Mouse (Mus musculus): ENCODE data around the gene Gli3. TPM values are rescaled to one million over a fixed set of nuclear protein-coding genes. Genes with fewer than 3 reads are reported as not detected.

The Gli3 gene
- total and polyA plus RNA-seq, 3 experiments, result 1.3 to 1.9 (median 1.8) TPM

- H3K9ac ChIP-seq (ENCODE audit: low read depth, low read length), result no peak overlapping the region
- no peak overlapping the region for H3K4me3 ChIP-seq
- H3K4me1 ChIP-seq (ENCODE audit: control insufficient read depth, insufficient read depth, low read length), result no peaks in the 10 kb centered on the region
- TF ChIP-seq EP300 (IDR thresholded peaks at IDR 0.05; ENCODE audit: insufficient read depth, low read depth, low read length) (no peak), CTCF (IDR thresholded peaks at IDR 0.05) (no peak), POLR2A (IDR thresholded peaks at IDR 0.05; ENCODE audit: insufficient read depth, low read depth, low read length) (no peak)
- 70% methylated on average over 5 of the region's 5 CpGs for WGBS
- intact Hi-C loops (cut with DNase I), result no loop called here
- no peak overlapping the region for H3K27ac ChIP-seq
- no peak for DNase-seq
- H3K36me3 ChIP-seq (ENCODE audit: control insufficient read depth, insufficient read depth, low read length), result no peaks in the 10 kb centered on the region
- no peaks in the 10 kb centered on the region for H3K27me3 ChIP-seq (ENCODE audit: control insufficient read depth, insufficient read depth, low read length)
- no peaks in the 10 kb centered on the region for H3K79me2 ChIP-seq (replicated peaks; ENCODE audit: control insufficient read depth, insufficient read depth, low read length)
These were observed 155.1 kb downstream of the Gli3 start for GRCm38 (mm10) chr13:15618051-15618692.

- H3K27ac ChIP-seq, result no peak overlapping the region
- no peaks in the 10 kb centered on the region for H3K79me2 ChIP-seq (replicated peaks; ENCODE audit: control insufficient read depth, insufficient read depth, low read length)
- H3K9ac ChIP-seq (ENCODE audit: low read depth, low read length), result no peak overlapping the region
- no peaks in the 10 kb centered on the region for H3K27me3 ChIP-seq (ENCODE audit: control insufficient read depth, insufficient read depth, low read length)
- TF ChIP-seq EP300 (IDR thresholded peaks at IDR 0.05; ENCODE audit: insufficient read depth, low read depth, low read length), result no peak
- no peak for TF ChIP-seq CTCF (IDR thresholded peaks at IDR 0.05)
- TF ChIP-seq POLR2A (IDR thresholded peaks at IDR 0.05; ENCODE audit: insufficient read depth, low read depth, low read length), result no peak
- H3K4me3 ChIP-seq, result no peak overlapping the region
- no peaks in the 10 kb centered on the region for H3K36me3 ChIP-seq (ENCODE audit: control insufficient read depth, insufficient read depth, low read length)
- intact Hi-C loops (cut with DNase I), result no loop called here
- no peaks in the 10 kb centered on the region for H3K4me1 ChIP-seq (ENCODE audit: control insufficient read depth, insufficient read depth, low read length)
- DNase-seq, result no peak
- 85% methylated on average over 7 of the region's 7 CpGs for WGBS
These were observed 158.0 kb downstream of the Gli3 start for GRCm38 (mm10) chr13:15621009-15621408.

DNA sequence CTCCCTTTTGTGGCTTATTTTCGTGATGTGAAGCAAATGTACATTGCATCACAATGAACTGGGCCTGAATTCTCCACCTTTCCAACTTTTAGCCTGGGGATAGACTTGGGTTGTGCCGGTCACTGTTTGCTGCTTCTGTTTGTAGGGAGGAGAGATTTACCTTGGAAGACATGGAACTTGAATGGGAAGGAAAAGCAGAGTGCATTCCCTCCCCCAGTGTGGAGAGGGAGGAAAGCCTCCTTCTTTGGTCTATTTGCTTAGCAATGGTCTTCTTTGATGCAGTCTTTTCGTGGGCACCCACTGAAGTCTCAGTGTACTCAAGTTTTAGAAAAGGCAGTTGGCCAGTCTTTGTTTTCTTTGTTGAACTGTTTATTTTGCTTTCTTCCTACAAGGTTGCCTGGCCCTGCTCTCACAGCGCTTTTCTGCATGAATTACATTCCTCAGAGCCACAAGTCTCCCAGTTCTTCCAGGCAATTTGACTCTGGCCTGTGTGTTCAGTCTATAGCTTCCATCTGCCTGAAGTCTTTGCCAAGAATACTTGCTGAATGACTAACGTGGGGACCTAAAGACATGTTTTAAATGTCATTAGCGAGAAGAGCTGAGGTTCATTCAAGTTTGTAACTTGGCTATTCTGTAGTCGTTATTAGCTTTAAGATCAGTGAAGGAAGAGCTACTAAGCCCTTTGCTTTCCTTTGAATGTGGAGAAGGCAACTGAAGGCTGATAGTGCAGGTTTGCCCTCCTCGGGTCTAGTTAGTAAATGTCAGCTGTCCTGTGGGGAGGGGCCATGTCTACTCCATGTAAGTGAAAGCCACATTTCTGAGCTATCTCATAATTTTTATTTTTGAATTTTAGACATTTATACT lies 161.7 kb downstream of the Gli3 start:
- Histone ChIP-seq H3K79me2 (replicated peaks; ENCODE audit: control insufficient read depth, insufficient read depth, low read length) (no peaks in the 10 kb centered on the region), H3K4me3 (no peak overlapping the region), H3K27ac (no peak overlapping the region), H3K4me1 (ENCODE audit: control insufficient read depth, insufficient read depth, low read length) (no peaks in the 10 kb centered on the region), H3K27me3 (ENCODE audit: control insufficient read depth, insufficient read depth, low read length) (no peaks in the 10 kb centered on the region), H3K9ac (ENCODE audit: low read depth, low read length) (no peak overlapping the region), H3K36me3 (ENCODE audit: control insufficient read depth, insufficient read depth, low read length) (no peaks in the 10 kb centered on the region)
- no peak for DNase-seq
- TF ChIP-seq CTCF (IDR thresholded peaks at IDR 0.05) (no peak), EP300 (IDR thresholded peaks at IDR 0.05; ENCODE audit: insufficient read depth, low read depth, low read length) (no peak), POLR2A (IDR thresholded peaks at IDR 0.05; ENCODE audit: insufficient read depth, low read depth, low read length) (no peak)
- intact Hi-C loops (cut with DNase I), result no loop called here
- 58% methylated on average over 8 of the region's 8 CpGs for WGBS

DNA sequence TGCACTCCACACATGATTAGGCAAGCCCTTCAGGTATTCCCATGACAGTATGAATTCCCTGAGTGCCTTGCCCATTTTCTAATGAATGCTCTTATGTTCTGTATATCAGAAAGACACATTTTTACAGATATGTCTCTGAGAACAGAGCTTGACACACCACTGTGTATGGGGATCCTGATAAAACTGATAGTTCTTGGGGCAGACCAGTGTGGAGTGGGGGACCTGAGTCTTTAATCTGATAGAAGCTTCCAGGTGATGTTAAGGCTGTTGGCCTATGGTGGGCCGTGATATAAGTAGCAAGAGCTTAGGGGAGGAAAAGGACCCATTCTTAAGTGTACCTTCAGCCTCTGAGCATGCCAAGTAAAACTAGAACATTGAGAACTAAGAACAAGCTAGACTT lies 178.5 kb downstream of the Gli3 start:
- Histone ChIP-seq H3K9ac (ENCODE audit: low read depth, low read length) (no peak overlapping the region), H3K4me3 (no peak overlapping the region), H3K36me3 (ENCODE audit: control insufficient read depth, insufficient read depth, low read length) (no peaks in the 10 kb centered on the region), H3K79me2 (replicated peaks; ENCODE audit: control insufficient read depth, insufficient read depth, low read length) (no peaks in the 10 kb centered on the region), H3K4me1 (ENCODE audit: control insufficient read depth, insufficient read depth, low read length) (no peaks in the 10 kb centered on the region), H3K27me3 (ENCODE audit: control insufficient read depth, insufficient read depth, low read length) (no peaks in the 10 kb centered on the region), H3K27ac (no peak overlapping the region)
- WGBS, result 88% methylated on average over 1 of the region's 1 CpGs
- intact Hi-C loops (cut with DNase I), result no loop called here
- no peak for DNase-seq
- no peak for TF ChIP-seq POLR2A (IDR thresholded peaks at IDR 0.05; ENCODE audit: insufficient read depth, low read depth, low read length)
- no peak for TF ChIP-seq CTCF (IDR thresholded peaks at IDR 0.05)
- TF ChIP-seq EP300 (IDR thresholded peaks at IDR 0.05; ENCODE audit: insufficient read depth, low read depth, low read length), result no peak

DNA sequence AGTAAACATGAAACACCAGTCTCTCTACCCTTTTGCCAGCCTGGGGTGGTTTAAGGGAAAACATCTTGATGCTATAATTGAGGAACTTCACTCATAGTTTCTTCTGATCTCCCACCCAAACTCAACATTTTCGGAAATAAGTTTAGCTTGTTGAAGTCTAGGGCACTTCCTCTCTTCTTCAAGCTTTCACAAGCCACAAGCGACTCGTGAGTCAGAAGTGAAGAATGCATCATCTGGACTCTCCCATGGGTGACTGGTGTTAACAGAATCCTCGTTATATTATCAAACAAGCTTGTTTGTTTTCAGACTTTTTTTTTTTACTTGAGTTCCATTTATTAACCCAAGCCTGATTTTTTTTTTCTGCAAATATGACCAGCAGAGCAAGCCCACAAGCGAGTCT lies 197.5 kb downstream of the Gli3 start:
- Histone ChIP-seq H3K36me3 (ENCODE audit: control insufficient read depth, insufficient read depth, low read length) (no peaks in the 10 kb centered on the region), H3K27me3 (ENCODE audit: control insufficient read depth, insufficient read depth, low read length) (no peaks in the 10 kb centered on the region), H3K79me2 (replicated peaks; ENCODE audit: control insufficient read depth, insufficient read depth, low read length) (no peaks in the 10 kb centered on the region), H3K9ac (ENCODE audit: low read depth, low read length) (no peak overlapping the region), H3K4me3 (no peak overlapping the region), H3K27ac (no peak overlapping the region), H3K4me1 (ENCODE audit: control insufficient read depth, insufficient read depth, low read length) (no peaks in the 10 kb centered on the region)
- TF ChIP-seq CTCF (IDR thresholded peaks at IDR 0.05) (no peak), EP300 (IDR thresholded peaks at IDR 0.05; ENCODE audit: insufficient read depth, low read depth, low read length) (no peak), POLR2A (IDR thresholded peaks at IDR 0.05; ENCODE audit: insufficient read depth, low read depth, low read length) (no peak)
- DNase-seq, result no peak
- 66% methylated on average over 5 of the region's 5 CpGs for WGBS
- intact Hi-C loops (cut with DNase I), result no loop called here

GRCm38 (mm10) chr13:15662375-15662774 lies 199.3 kb downstream of the Gli3 start:
- Histone ChIP-seq H3K4me3 (no peak overlapping the region), H3K27me3 (ENCODE audit: control insufficient read depth, insufficient read depth, low read length) (no peaks in the 10 kb centered on the region), H3K79me2 (replicated peaks; ENCODE audit: control insufficient read depth, insufficient read depth, low read length) (no peaks in the 10 kb centered on the region), H3K27ac (no peak overlapping the region), H3K36me3 (ENCODE audit: control insufficient read depth, insufficient read depth, low read length) (no peaks in the 10 kb centered on the region), H3K4me1 (ENCODE audit: control insufficient read depth, insufficient read depth, low read length) (no peaks in the 10 kb centered on the region), H3K9ac (ENCODE audit: low read depth, low read length) (no peak overlapping the region)
- TF ChIP-seq POLR2A (IDR thresholded peaks at IDR 0.05; ENCODE audit: insufficient read depth, low read depth, low read length) (no peak), CTCF (IDR thresholded peaks at IDR 0.05) (no peak), EP300 (IDR thresholded peaks at IDR 0.05; ENCODE audit: insufficient read depth, low read depth, low read length) (no peak)
- intact Hi-C loops (cut with DNase I), result no loop called here
- 79% methylated on average over 10 of the region's 10 CpGs for WGBS
- no peak for DNase-seq
